Mouse (Mus musculus) kidney, postnatal 14 days (tissue): ENCODE data around the gene Defb9.
A peak's percentile ranks its signal among the peaks of the same experiment; 100 is the strongest.
"Not testable (repeated sequence)": the region's sequence is repeated elsewhere in the genome, so short reads cannot be mapped to it uniquely, and the experiment has no call there.

ENCODE experiments used
- DNase-seq: peaks from one replicate; pipeline ENCODE4 v3.0.0; 2022; ENCODE audit warnings: mixed read lengths

Defb9 gene

DNA sequence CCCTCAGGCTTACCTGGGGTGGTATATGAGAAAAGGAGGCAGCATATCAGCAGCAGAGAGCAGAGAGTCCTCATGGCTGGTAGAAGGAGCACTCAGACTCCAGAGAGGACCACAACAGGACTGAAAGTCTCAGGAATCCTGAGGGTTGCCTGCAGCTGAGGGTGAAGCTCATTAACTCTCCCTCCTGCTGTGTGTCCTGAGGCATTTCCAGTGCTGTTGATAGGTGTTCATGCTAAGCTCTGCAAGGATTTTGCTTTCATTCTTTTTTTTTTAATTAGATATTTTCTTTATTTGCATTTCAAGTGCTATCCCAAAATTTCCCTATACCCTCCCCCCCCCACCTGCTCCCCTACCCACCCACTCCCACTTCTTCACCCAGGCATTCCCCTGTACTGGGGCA lies at the start of gene Defb9:
Defb9 (minus strand) TSS at position 101 of the 400 bp plus-strand sequence.
- DNase-seq, result not testable (repeated sequence)

DNA sequence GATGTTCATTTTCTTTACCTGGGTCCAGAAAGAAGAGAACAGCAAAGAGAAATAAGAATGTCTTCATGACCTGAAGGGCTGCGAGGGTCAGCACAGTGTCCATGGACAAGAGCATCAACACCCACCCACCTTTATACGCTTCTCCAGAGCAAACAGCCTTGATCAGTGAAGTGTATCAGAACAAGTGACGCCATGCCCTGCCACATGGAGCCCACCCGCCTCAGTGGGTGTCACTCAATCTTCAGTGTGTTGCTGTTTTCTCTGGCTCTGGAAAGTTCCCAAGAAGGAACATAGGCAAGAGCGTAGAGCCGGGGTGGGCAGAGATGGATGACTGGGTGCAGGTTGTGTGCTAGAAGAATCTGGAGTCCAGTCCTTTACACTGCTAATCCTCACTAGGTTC lies 47.4 kb upstream of the Defb9 start, which contains the start of gene Defb15:
Defb15 (minus strand) TSS at position 101 of the 400 bp plus-strand sequence.
- no peak for DNase-seq

GRCm38 (mm10) chr8:21930754-21931153 lies 45.5 kb upstream of the Defb9 start:
- not testable (repeated sequence) for DNase-seq

DNA sequence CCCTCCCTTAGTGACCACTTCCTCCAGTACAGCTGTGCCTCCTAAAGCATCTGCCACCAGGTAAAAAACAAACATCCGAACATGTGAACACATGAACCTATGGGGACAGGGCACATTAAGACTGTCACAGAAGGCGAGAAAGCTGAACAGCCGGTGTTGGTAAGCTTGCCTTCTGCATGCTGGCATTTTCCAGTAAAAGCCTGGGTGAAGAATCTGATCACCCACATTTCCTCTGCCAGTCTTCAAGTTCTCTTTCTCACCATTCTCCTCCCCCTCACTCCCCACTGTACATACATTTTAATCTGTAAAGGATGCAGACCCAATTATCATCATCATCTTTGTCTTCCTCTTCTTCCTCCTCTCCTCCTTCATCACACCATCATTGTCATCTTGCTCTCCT lies 30.4 kb upstream of the Defb9 start:
- no peak for DNase-seq

DNA sequence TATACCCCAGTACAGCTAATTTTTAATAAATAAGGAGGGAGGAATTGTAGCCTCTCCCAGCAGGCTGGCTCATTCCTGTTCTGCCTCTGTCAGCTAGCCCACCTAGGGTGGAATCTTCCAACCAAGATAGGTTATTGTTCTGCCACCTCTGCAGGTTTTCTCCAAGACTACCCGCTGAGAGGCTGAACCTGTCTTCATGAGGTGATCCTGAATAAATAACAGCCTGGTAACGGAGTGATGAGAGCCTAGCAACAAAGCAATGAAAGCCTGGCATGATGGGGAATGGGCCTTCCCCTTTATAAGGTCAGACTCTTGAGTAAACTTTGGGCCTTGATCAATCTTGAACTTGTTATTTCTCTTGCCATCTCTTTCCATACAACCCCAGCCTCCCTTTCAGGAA lies 27.3 kb upstream of the Defb9 start:
- DNase-seq, result no peak

DNA sequence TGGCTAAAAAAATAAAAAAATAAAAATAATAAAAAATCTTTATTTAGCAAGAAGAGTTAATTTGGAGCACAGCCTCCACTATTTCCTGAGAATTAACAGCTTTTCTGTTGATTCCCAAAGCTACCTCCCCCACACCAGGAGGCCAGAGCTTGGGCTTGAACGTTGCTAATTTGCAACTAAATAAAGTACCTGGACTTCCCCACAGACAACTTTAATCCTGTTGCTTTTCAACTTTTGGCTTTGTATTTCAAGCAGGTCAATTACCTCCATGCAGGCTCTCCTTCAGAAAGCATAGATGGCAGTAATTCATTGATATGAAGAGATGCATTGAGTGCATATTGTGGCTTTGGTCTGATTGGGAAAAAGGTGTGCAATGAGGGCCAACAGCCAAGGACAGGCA lies 26.7 kb upstream of the Defb9 start:
- no peak for DNase-seq

DNA sequence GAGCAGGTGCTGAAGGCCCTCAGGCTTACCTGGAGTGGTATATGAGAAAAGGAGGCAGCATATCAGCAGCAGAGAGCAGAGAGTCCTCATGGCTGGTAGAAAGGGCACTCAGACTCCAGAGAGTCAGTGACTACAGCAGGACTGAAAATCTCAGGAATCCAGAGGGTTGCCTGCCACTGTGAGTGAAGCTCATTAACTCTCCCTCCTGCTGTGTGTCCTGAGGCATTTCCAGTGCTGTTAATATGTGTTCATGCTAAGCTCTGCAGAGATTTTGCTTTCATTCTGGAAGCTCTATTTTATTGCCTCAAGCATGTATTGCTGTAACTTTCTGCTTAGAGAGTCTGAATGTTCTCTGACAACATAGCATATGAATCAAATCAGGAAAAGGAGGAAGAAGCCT lies 21.1 kb upstream of the Defb9 start, which contains the start of gene Defb11:
Defb11 (minus strand) TSS at position 123 of the 400 bp plus-strand sequence.
- DNase-seq, result peak; percentile 23

GRCm38 (mm10) chr8:21858586-21858985 lies 26.6 kb downstream of the Defb9 start, which contains the start of gene Defb10:
Defb10 (plus strand) TSS chr8:21858901.
- not testable (repeated sequence) for DNase-seq
